Mouse (Mus musculus): ENCODE measurements around the gene Zfp764. TPM values are rescaled to one million over a fixed set of nuclear protein-coding genes. Genes with fewer than 3 reads are reported as not detected.
"Not testable (repeated sequence)": the region's sequence is repeated elsewhere in the genome, so short reads cannot be mapped to it uniquely, and the experiment has no call there.

Zfp764 gene
- 7.9 and 8.5 TPM in 2 replicates for polyA plus RNA-seq (2016; fragmentation: Nextera tagmentation; extraction: Ambion mirVana)

- not testable (repeated sequence) for H3K27me3 ChIP-seq, H3K9me3 ChIP-seq, H3K4me1 ChIP-seq, H3K36me3 ChIP-seq
- ATAC-seq (ENCODE audit: insufficient number of reproducible peaks, insufficient read depth, low FRiP score, low TSS enrichment), result peak; percentile 75
- Histone ChIP-seq H3K4me2 (replicated peaks) (peak within 1 kb of the TSS; percentile 88), H3K9ac (peak within 1 kb of the TSS; percentile 77), H3K27ac (peak within 1 kb of the TSS; percentile 76), H3K4me3 (peak within 1 kb of the TSS; percentile 56)
- WGBS, result 8% methylated on average over 40 of the region's 40 CpGs
Measured at GRCm38 (mm10) chr7:127406002-127406987, at the start of gene Zfp764. Gene Zfp764 (minus strand): TSS chr7:127406822.

DNA sequence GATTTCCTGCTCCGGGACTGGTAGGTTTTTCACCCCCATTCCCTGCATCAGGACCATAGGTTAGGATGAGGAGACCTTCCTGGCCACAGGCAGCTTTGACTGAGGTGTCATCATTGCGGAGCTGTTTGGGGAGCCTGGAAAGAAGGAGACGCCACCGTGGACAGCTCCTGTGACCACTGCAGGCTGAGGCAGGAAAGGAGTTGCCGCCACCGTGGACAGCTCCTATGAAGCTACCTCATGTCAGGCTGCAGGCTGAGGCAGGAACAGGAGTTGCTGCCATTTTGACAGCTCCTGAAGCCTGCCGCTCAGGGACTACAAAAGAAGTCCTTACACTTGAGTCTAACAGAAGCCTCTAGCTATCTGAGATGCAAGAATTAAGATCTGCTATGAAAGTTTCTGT is 48.3 kb upstream of the Zfp764 start:
- 93% methylated on average over 7 of the region's 7 CpGs for WGBS

DNA sequence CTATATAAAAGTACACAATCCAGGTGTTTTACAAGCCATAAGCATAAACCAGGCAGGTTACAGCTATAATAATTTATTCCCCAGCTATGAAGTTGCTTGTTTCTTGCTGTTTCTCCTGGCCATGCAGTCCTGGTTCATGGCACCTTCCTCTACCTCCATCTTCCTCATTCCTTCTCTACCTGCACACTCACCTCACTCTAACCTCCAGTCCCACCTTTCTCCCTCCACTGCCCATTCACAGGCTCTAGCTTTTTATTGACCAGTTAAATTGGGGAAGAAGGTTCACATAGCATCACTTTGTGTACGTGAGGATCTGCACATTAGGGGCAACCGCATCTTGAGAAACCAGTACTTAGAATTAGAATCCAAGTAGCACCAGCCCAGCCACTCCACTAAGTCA is 46.4 kb upstream of the Zfp764 start:
- WGBS, result 94% methylated on average over 2 of the region's 2 CpGs
- Histone ChIP-seq H3K9ac (no peak overlapping the region), H3K9me3 (no peaks in the 10 kb centered on the region), H3K27ac (no peak overlapping the region), H3K4me3 (no peak overlapping the region), H3K36me3 (peaks cover 37% of the 10 kb centered on the region), H3K4me1 (peaks cover 28% of the 10 kb centered on the region), H3K27me3 (no peaks in the 10 kb centered on the region), H3K4me2 (replicated peaks) (no peak overlapping the region)
- ATAC-seq (ENCODE audit: insufficient number of reproducible peaks, insufficient read depth, low FRiP score, low TSS enrichment), result no peak

More for the DNA sequence above, 48.3 kb upstream of the Zfp764 start:
- Histone ChIP-seq H3K27me3 (no peaks in the 10 kb centered on the region), H3K36me3 (peaks cover 44% of the 10 kb centered on the region), H3K4me2 (replicated peaks) (no peak overlapping the region), H3K27ac (no peak overlapping the region), H3K4me3 (no peak overlapping the region), H3K9ac (no peak overlapping the region), H3K9me3 (no peaks in the 10 kb centered on the region), H3K4me1 (peaks cover 25% of the 10 kb centered on the region)
- ATAC-seq (ENCODE audit: insufficient number of reproducible peaks, insufficient read depth, low FRiP score, low TSS enrichment), result no peak

DNA sequence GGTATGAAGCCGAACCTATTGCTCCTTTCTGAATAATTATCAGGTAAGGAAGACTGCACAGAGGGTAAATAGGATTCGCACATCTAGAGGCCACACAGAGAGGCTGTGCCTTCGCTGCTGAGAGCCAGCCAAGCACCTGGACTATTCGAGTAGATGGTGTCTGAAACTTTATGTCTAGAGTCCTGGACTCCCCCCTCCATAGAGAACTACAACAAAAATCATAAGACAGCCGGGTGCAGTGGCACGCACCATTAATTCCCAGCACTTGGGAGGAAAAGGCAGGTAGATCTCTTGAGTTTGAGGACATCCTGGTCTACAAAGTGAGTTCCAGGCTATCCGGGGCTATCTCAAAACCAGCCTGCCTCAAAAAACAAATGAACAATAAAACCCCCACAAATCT is 43.3 kb upstream of the Zfp764 start:
- Histone ChIP-seq H3K4me3 (peak overlapping the region; percentile 70), H3K27me3 (no peaks in the 10 kb centered on the region), H3K9ac (peak overlapping the region; percentile 56), H3K4me1 (peaks cover 30% of the 10 kb centered on the region), H3K9me3 (no peaks in the 10 kb centered on the region), H3K36me3 (peaks cover 31% of the 10 kb centered on the region), H3K27ac (0 out of 2 replicates have a peak overlapping the region, but pooled peaks have one; percentile 93), H3K4me2 (replicated peaks) (peak overlapping the region; percentile 81)
- ATAC-seq (ENCODE audit: insufficient number of reproducible peaks, insufficient read depth, low FRiP score, low TSS enrichment), result no peak
- 88% methylated on average over 7 of the region's 7 CpGs for WGBS

DNA sequence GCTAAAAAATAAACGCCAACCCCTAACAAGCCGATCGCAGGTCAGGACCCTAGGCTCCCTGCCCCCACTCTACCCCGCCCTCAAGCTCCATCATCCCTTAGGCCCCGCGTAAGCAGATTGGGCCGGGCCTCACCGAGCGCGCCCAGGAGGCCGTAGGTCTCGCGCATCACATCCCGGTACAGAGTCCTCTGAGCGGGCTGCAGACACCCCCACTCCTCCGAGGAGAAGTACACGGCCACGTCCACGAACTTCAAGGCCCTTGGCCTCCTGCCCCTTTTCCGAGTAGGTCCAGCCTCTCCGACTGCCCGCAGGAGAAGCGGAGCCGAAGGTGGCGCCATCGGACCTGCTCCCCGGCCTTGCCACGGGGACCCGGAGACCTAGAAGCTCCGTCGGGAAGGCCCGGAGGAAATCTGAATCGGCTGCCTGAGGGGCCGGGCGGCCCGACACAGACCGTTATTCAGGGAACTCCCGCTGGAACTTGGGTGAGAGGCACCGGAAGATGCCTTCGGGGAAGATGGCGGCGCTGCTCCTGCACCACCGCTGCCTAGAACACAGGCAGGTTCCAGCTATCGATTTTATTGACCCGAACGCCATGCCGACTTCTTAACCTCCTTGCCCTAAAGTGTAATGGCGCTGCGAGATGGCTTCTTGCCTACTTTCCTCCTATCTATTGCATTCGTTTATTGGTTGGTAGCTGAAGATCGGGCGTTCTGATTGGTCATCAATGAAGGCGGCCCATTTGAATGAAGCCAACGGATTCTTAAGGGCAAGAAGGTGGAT is 42.1 kb upstream of the Zfp764 start, which contains the start of gene Zfp689:
Gene Zfp689 (minus strand): TSS at position 638 of the 780 bp plus-strand sequence.
- Histone ChIP-seq H3K4me3 (peak within 1 kb of the TSS; percentile 70), H3K4me2 (replicated peaks) (peak within 1 kb of the TSS; percentile 81), H3K27ac (peak within 1 kb of the TSS; percentile 93), H3K4me1 (peaks cover 30% of the 10 kb centered on the region), H3K9ac (peak within 1 kb of the TSS; percentile 85), H3K9me3 (no peaks in the 10 kb centered on the region), H3K27me3 (no peaks in the 10 kb centered on the region), H3K36me3 (peaks cover 35% of the 10 kb centered on the region)
- peak; percentile 87 for ATAC-seq (ENCODE audit: insufficient number of reproducible peaks, insufficient read depth, low FRiP score, low TSS enrichment)
- WGBS, result under 1% methylated on average over 54 of the region's 54 CpGs

- 91% methylated on average over 20 of the region's 20 CpGs for WGBS
- peaks cover 47% of the 10 kb centered on the region for H3K36me3 ChIP-seq
- no peak overlapping the region for H3K4me3 ChIP-seq
Measured at GRCm38 (mm10) chr7:127443976-127444375, 37.4 kb upstream of the Zfp764 start.

GRCm38 (mm10) chr7:127437724-127438123 is 31.1 kb upstream of the Zfp764 start:
- Histone ChIP-seq H3K9me3 (0 out of 2 replicates have a peak, but pooled peaks cover 8% of the 10 kb centered on the region), H3K27me3 (no peaks in the 10 kb centered on the region), H3K4me2 (replicated peaks) (no peak overlapping the region), H3K27ac (no peak overlapping the region), H3K36me3 (peaks cover 15% of the 10 kb centered on the region), H3K4me1 (no peaks in the 10 kb centered on the region), H3K9ac (no peak overlapping the region), H3K4me3 (no peak overlapping the region)
- 85% methylated on average over 3 of the region's 3 CpGs for WGBS
- no peak for ATAC-seq (ENCODE audit: insufficient number of reproducible peaks, insufficient read depth, low FRiP score, low TSS enrichment)

More at GRCm38 (mm10) chr7:127443976-127444375, 37.4 kb upstream of the Zfp764 start:
- ATAC-seq (ENCODE audit: insufficient number of reproducible peaks, insufficient read depth, low FRiP score, low TSS enrichment), result no peak
- no peak overlapping the region for H3K4me2 ChIP-seq (replicated peaks)
- H3K9ac ChIP-seq, result no peak overlapping the region
- H3K4me1 ChIP-seq, result peaks cover 2% of the 10 kb centered on the region; the same call in 1 of the 2 replicates
- no peaks in the 10 kb centered on the region for H3K9me3 ChIP-seq
- H3K27ac ChIP-seq, result no peak overlapping the region
- no peaks in the 10 kb centered on the region for H3K27me3 ChIP-seq

GRCm38 (mm10) chr7:127435206-127435605 is 28.6 kb upstream of the Zfp764 start:
- Histone ChIP-seq H3K27ac (no peak overlapping the region), H3K4me3 (no peak overlapping the region), H3K9ac (no peak overlapping the region), H3K27me3 (no peaks in the 10 kb centered on the region), H3K4me1 (no peaks in the 10 kb centered on the region), H3K4me2 (replicated peaks) (no peak overlapping the region), H3K9me3 (0 out of 2 replicates have a peak, but pooled peaks cover 8% of the 10 kb centered on the region), H3K36me3 (0 out of 2 replicates have a peak, but pooled peaks cover 2% of the 10 kb centered on the region)
- 91% methylated on average over 4 of the region's 4 CpGs for WGBS
- ATAC-seq (ENCODE audit: insufficient number of reproducible peaks, insufficient read depth, low FRiP score, low TSS enrichment), result no peak

GRCm38 (mm10) chr7:127426354-127426753 is 19.7 kb upstream of the Zfp764 start:
- no peaks in the 10 kb centered on the region for H3K36me3 ChIP-seq
- H3K27ac ChIP-seq, result no peak overlapping the region
- no peaks in the 10 kb centered on the region for H3K9me3 ChIP-seq
- no peak overlapping the region for H3K4me2 ChIP-seq (replicated peaks)
- no peaks in the 10 kb centered on the region for H3K27me3 ChIP-seq
- WGBS, result 71% methylated on average over 3 of the region's 3 CpGs
- no peak for ATAC-seq (ENCODE audit: insufficient number of reproducible peaks, insufficient read depth, low FRiP score, low TSS enrichment)
- H3K9ac ChIP-seq, result no peak overlapping the region
- H3K4me3 ChIP-seq, result no peak overlapping the region
- H3K4me1 ChIP-seq, result peaks cover 4% of the 10 kb centered on the region; the same call in 1 of the 2 replicates

DNA sequence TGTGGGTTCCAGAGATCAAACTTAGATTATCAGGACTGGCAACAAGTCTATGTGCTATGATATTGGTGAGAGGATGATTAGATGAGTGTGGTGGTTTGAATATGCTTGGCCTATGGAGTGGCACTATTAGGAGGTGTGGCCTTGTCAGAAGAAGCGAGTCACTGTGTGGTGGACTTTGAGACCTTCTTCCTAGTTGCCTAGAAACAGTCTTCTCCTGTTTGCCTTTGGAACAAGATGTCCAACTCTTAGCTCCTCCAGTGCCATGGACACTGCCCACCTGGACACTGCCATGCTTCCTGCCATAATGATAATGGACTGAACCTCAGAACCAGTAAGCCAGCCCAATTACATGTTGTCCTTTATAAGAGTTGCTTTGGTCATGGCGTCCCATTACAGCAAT is 19.3 kb upstream of the Zfp764 start:
- H3K4me3 ChIP-seq, result no peak overlapping the region
- H3K36me3 ChIP-seq, result no peaks in the 10 kb centered on the region
- H3K9ac ChIP-seq, result no peak overlapping the region
- H3K4me1 ChIP-seq, result peaks cover 8% of the 10 kb centered on the region; the same call in 1 of the 2 replicates
- ATAC-seq (ENCODE audit: insufficient number of reproducible peaks, insufficient read depth, low FRiP score, low TSS enrichment), result no peak
- H3K4me2 ChIP-seq (replicated peaks), result no peak overlapping the region
- no peaks in the 10 kb centered on the region for H3K9me3 ChIP-seq
- H3K27me3 ChIP-seq, result no peaks in the 10 kb centered on the region
- 87% methylated on average over 2 of the region's 2 CpGs for WGBS
- no peak overlapping the region for H3K27ac ChIP-seq

- H3K4me3 ChIP-seq, result no peak overlapping the region
- H3K4me1 ChIP-seq, result peaks cover 8% of the 10 kb centered on the region; the same call in 1 of the 2 replicates
- no peaks in the 10 kb centered on the region for H3K27me3 ChIP-seq
- H3K9me3 ChIP-seq, result no peaks in the 10 kb centered on the region
- WGBS, result 88% methylated on average over 3 of the region's 3 CpGs
- no peak overlapping the region for H3K9ac ChIP-seq
- H3K36me3 ChIP-seq, result no peaks in the 10 kb centered on the region
- no peak overlapping the region for H3K4me2 ChIP-seq (replicated peaks)
- ATAC-seq (ENCODE audit: insufficient number of reproducible peaks, insufficient read depth, low FRiP score, low TSS enrichment), result no peak
- no peak overlapping the region for H3K27ac ChIP-seq
Measured at GRCm38 (mm10) chr7:127425291-127425690, 18.7 kb upstream of the Zfp764 start.
